Mouse (Mus musculus): ENCODE measurements around the gene Csgalnact2. TPM values are rescaled to one million over a fixed set of nuclear protein-coding genes. Genes with fewer than 3 reads are reported as not detected.

The Csgalnact2 gene
- total and polyA plus RNA-seq, 3 experiments, result 2.2 to 6.4 (median 3.0) TPM

- dilution Hi-C loops (cut with MboI; ENCODE audit: extremely low pct_ligation_motif_present, extremely low pct_unique_long_range_greater_than_20kb, low sequenced_read_pairs) (no loop called here), in situ Hi-C loops (cut with MboI; ENCODE audit: low pct_ligation_motif_present, low pct_unique_long_range_greater_than_20kb, low sequenced_read_pairs) (no loop called here)
- Histone ChIP-seq H3K36me3 (replicated peaks in 1 of 2; ENCODE audit: control insufficient read depth in 1 of 2, insufficient read depth in 1 of 2, low read length in 1 of 2) (no peaks in the 10 kb centered on the region), H3K9ac (ENCODE audit: insufficient read depth, low read depth) (no peak overlapping the region), H3K4me1 (ENCODE audit: control insufficient read depth in 1 of 2, insufficient read depth in 2 of 2) (peaks cover 0 to 1% of the 10 kb centered on the region in 2 experiments; a peak in 2 of 4 replicates), H3K79me2 (replicated peaks; ENCODE audit: control insufficient read depth, extremely low read depth, insufficient read depth, poor library complexity, severe bottlenecking) (no peaks in the 10 kb centered on the region), H3K4me3 (replicated peaks in 1 of 3; ENCODE audit: low read depth in 2 of 3, low read length in 2 of 3, poor library complexity in 1 of 3) (no peak overlapping the region), H3K9me3 (replicated peaks; ENCODE audit: low read length) (no peaks in the 10 kb centered on the region), H3K4me2 (ENCODE audit: insufficient read depth, low read depth, poor library complexity, severe bottlenecking) (no peak overlapping the region), H3K27me3 (replicated peaks) (peaks cover 87% of the 10 kb centered on the region), H3K27ac (ENCODE audit: insufficient read depth, low read depth) (no peak overlapping the region)
- TF ChIP-seq KAT2A (IDR thresholded peaks at IDR 0.05; ENCODE audit: insufficient replicate concordance, low read length) (no peak), CHD1 (IDR thresholded peaks at IDR 0.05; ENCODE audit: low read depth, low read length) (no peak), RCOR1 (conservative IDR thresholded peaks at IDR 0.05; ENCODE audit: low read depth, low read length) (no peak), TBP (conservative IDR thresholded peaks at IDR 0.05; ENCODE audit: low read depth, low read length) (no peak), NRF1 (IDR thresholded peaks at IDR 0.05; ENCODE audit: low read depth, low read length) (no peak), RAD21 (IDR thresholded peaks at IDR 0.05; ENCODE audit: low read depth, low read length) (no peak), NELFE (IDR thresholded peaks at IDR 0.05; ENCODE audit: low read depth, low read length) (no peak), MAX (IDR thresholded peaks at IDR 0.05; ENCODE audit: low read length) (no peak), USF1 (IDR thresholded peaks at IDR 0.05; ENCODE audit: low read depth, low read length) (no peak), UBTF (IDR thresholded peaks at IDR 0.05; ENCODE audit: low read depth, low read length) (no peak), PAX5 (IDR thresholded peaks at IDR 0.05; ENCODE audit: low read length) (no peak), CTCF (conservative IDR thresholded peaks at IDR 0.05 in 1 of 2, IDR thresholded peaks at IDR 0.05 in 1 of 2; ENCODE audit: low read depth in 2 of 2, low read length in 2 of 2) (no peak), BHLHE40 (IDR thresholded peaks at IDR 0.05; ENCODE audit: low read depth, low read length) (no peak), ELF1 (IDR thresholded peaks at IDR 0.05; ENCODE audit: low read depth, low read length) (no peak), JUN (IDR thresholded peaks at IDR 0.05; ENCODE audit: insufficient read depth, low read depth, low read length) (no peak), MXI1 (IDR thresholded peaks at IDR 0.05; ENCODE audit: low read depth, low read length) (no peak), ZKSCAN1 (IDR thresholded peaks at IDR 0.05; ENCODE audit: borderline replicate concordance, low read depth, low read length) (no peak), HCFC1 (IDR thresholded peaks at IDR 0.05; ENCODE audit: low read depth, low read length) (no peak), SMC3 (IDR thresholded peaks at IDR 0.05; ENCODE audit: low read depth, low read length) (no peak), IRF4 (IDR thresholded peaks at IDR 0.05; ENCODE audit: low read depth, low read length) (no peak)
- no peak for DNase-seq (ENCODE audit: extremely low read depth)
Observed at GRCm38 (mm10) chr6:118071416-118071815, 67.5 kb downstream of the Csgalnact2 start.

DNA sequence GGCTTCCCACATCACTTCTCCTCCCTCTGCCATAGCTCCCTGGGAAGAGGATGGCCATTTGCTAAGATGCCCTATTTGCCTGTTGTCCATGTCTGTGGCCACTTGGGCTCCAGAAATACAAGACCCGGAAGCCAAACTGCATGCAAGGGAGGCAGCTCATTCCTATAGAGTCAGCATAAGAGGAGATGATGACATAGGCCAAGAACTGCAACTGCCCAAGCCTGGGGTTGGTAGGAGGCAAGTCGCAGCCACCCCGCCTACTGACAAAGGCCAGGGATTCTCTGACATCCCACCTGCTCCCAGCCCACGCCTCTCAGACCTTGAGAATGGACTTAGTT lies 68.0 kb downstream of the Csgalnact2 start:
- no peak overlapping the region for H3K4me2 ChIP-seq (ENCODE audit: insufficient read depth, low read depth, poor library complexity, severe bottlenecking)
- no peaks in the 10 kb centered on the region for H3K36me3 ChIP-seq (replicated peaks in 1 of 2; ENCODE audit: control insufficient read depth in 1 of 2, insufficient read depth in 1 of 2, low read length in 1 of 2)
- peaks cover 0 to 5% of the 10 kb centered on the region in 2 experiments; a peak in 2 of 4 replicates for H3K4me1 ChIP-seq (ENCODE audit: control insufficient read depth in 1 of 2, insufficient read depth in 2 of 2)
- no peak overlapping the region for H3K9ac ChIP-seq (ENCODE audit: insufficient read depth, low read depth)
- TF ChIP-seq IRF4 (IDR thresholded peaks at IDR 0.05; ENCODE audit: low read depth, low read length), result no peak
- TF ChIP-seq ZMIZ1 (IDR thresholded peaks at IDR 0.05; ENCODE audit: low read depth, low read length), result no peak
- TF ChIP-seq EP300 (IDR thresholded peaks at IDR 0.05; ENCODE audit: low read length), result no peak
- TF ChIP-seq SIN3A (IDR thresholded peaks at IDR 0.05; ENCODE audit: low read length), result no peak
- TF ChIP-seq UBTF (IDR thresholded peaks at IDR 0.05; ENCODE audit: low read depth, low read length), result no peak
- TF ChIP-seq CHD1 (IDR thresholded peaks at IDR 0.05; ENCODE audit: low read depth, low read length), result no peak
- TF ChIP-seq MEF2A (IDR thresholded peaks at IDR 0.05; ENCODE audit: borderline replicate concordance, low read depth, low read length), result no peak
- no peak for TF ChIP-seq HCFC1 (IDR thresholded peaks at IDR 0.05; ENCODE audit: low read depth, low read length)
- no peak for TF ChIP-seq ZNF384 (IDR thresholded peaks at IDR 0.05; ENCODE audit: low read depth, low read length)
- no peak for TF ChIP-seq JUN (IDR thresholded peaks at IDR 0.05; ENCODE audit: insufficient read depth, low read depth, low read length)
- TF ChIP-seq NELFE (IDR thresholded peaks at IDR 0.05; ENCODE audit: low read depth, low read length), result no peak
- no peak for TF ChIP-seq JUND (conservative IDR thresholded peaks at IDR 0.05; ENCODE audit: low read depth, low read length)
- no peak for TF ChIP-seq MAFK (IDR thresholded peaks at IDR 0.05; ENCODE audit: insufficient replicate concordance, low read length)
- TF ChIP-seq MXI1 (IDR thresholded peaks at IDR 0.05; ENCODE audit: low read depth, low read length), result no peak
- TF ChIP-seq USF1 (IDR thresholded peaks at IDR 0.05; ENCODE audit: low read depth, low read length), result no peak
- TF ChIP-seq USF2 (conservative IDR thresholded peaks at IDR 0.05; ENCODE audit: low read depth, low read length), result no peak
- H3K4me3 ChIP-seq (replicated peaks in 1 of 3; ENCODE audit: low read depth in 2 of 3, low read length in 2 of 3, poor library complexity in 1 of 3), result no peak overlapping the region
- in situ Hi-C loops (cut with MboI; ENCODE audit: low pct_ligation_motif_present, low pct_unique_long_range_greater_than_20kb, low sequenced_read_pairs), result no loop called here
- no peak for DNase-seq (ENCODE audit: extremely low read depth)
- H3K79me2 ChIP-seq (replicated peaks; ENCODE audit: control insufficient read depth, extremely low read depth, insufficient read depth, poor library complexity, severe bottlenecking), result no peaks in the 10 kb centered on the region
- peaks cover 87% of the 10 kb centered on the region for H3K27me3 ChIP-seq (replicated peaks)
- dilution Hi-C loops (cut with MboI; ENCODE audit: extremely low pct_ligation_motif_present, extremely low pct_unique_long_range_greater_than_20kb, low sequenced_read_pairs), result no loop called here
- no peaks in the 10 kb centered on the region for H3K9me3 ChIP-seq (replicated peaks; ENCODE audit: low read length)
- no peak overlapping the region for H3K27ac ChIP-seq (ENCODE audit: insufficient read depth, low read depth)
